Mouse (Mus musculus): Measurements from ENCODE around the gene Cct3.
"Not testable (repeated sequence)": the region's sequence is repeated elsewhere in the genome, so short reads cannot be mapped to it uniquely, and the experiment has no call there.

The Cct3 gene

GRCm38 (mm10) chr3:88291970-88292369, 4.9 kb upstream of the Cct3 start:
- no peak for DNase-seq (ENCODE audit: low spot score in 2 of 2)

- DNase-seq (ENCODE audit: low spot score in 2 of 2): not testable (repeated sequence)
Measured at GRCm38 (mm10) chr3:88295272-88295671, 1.6 kb upstream of the Cct3 start.

- DNase-seq (ENCODE audit: low spot score in 2 of 2): no peak
Measured at GRCm38 (mm10) chr3:88296110-88296560, 781 bp upstream of the Cct3 start.

GRCm38 (mm10) chr3:88297321-88297851, 470 bp downstream of the Cct3 start:
- DNase-seq (ENCODE audit: low spot score in 2 of 2): peak; percentile 62 to 63

- no peak for DNase-seq (ENCODE audit: low spot score in 2 of 2)
Measured at GRCm38 (mm10) chr3:88299172-88299571, 2.3 kb downstream of the Cct3 start.

- DNase-seq (ENCODE audit: low spot score in 2 of 2): peak; percentile 32 to 42
Measured at GRCm38 (mm10) chr3:88324951-88325405, 28.1 kb downstream of the Cct3 start, which contains the start of gene Glmp. TSS of gene Glmp (plus strand) at chr3:88325023.

GRCm38 (mm10) chr3:88328956-88329355, 32.0 kb downstream of the Cct3 start:
- no peak for DNase-seq (ENCODE audit: low spot score in 2 of 2)

GRCm38 (mm10) chr3:88331282-88331681, 34.4 kb downstream of the Cct3 start:
- DNase-seq (ENCODE audit: low spot score in 2 of 2): no peak

GRCm38 (mm10) chr3:88334029-88334658, 37.2 kb downstream of the Cct3 start:
- DNase-seq (ENCODE audit: low spot score in 2 of 2): no peak

GRCm38 (mm10) chr3:88334902-88335435, 38.1 kb downstream of the Cct3 start:
- DNase-seq (ENCODE audit: low spot score in 2 of 2): no peak

- DNase-seq (ENCODE audit: low spot score in 2 of 2): no peak
Measured at GRCm38 (mm10) chr3:88335436-88336053, 38.6 kb downstream of the Cct3 start.

GRCm38 (mm10) chr3:88336058-88337013, 39.4 kb downstream of the Cct3 start, which contains the start of the genes Tmem79 and Smg5:
TSS of gene Tmem79 (minus strand) at chr3:88336148.
TSS of gene Smg5 (plus strand) at chr3:88336260.
- peak; percentile 91 to 93 for DNase-seq (ENCODE audit: low spot score in 2 of 2)

GRCm38 (mm10) chr3:88337367-88338020, 40.6 kb downstream of the Cct3 start:
- peak; percentile 32 to 55 for DNase-seq (ENCODE audit: low spot score in 2 of 2)

- no peak for DNase-seq (ENCODE audit: low spot score in 2 of 2)
Measured at GRCm38 (mm10) chr3:88338316-88338715, 41.4 kb downstream of the Cct3 start.

- DNase-seq (ENCODE audit: low spot score in 2 of 2): no peak
Measured at GRCm38 (mm10) chr3:88339006-88339405, 42.1 kb downstream of the Cct3 start.

- no peak for DNase-seq (ENCODE audit: low spot score in 2 of 2)
Measured at GRCm38 (mm10) chr3:88350732-88351131, 53.8 kb downstream of the Cct3 start.

- no peak for DNase-seq (ENCODE audit: low spot score in 2 of 2)
Measured at GRCm38 (mm10) chr3:88352907-88353306, 56.0 kb downstream of the Cct3 start.

GRCm38 (mm10) chr3:88354396-88355165, 57.7 kb downstream of the Cct3 start:
- DNase-seq (ENCODE audit: low spot score in 2 of 2): no peak

- no peak for DNase-seq (ENCODE audit: low spot score in 2 of 2)
Measured at GRCm38 (mm10) chr3:88359584-88359983, 62.7 kb downstream of the Cct3 start.

- no peak for DNase-seq (ENCODE audit: low spot score in 2 of 2)
Measured at GRCm38 (mm10) chr3:88359989-88360388, 63.1 kb downstream of the Cct3 start.
